Mouse (Mus musculus): ENCODE measurements around the gene Invs. TPM values are rescaled to one million over a fixed set of nuclear protein-coding genes. Genes with fewer than 3 reads are reported as not detected.

The Invs gene
- polyA plus RNA-seq, 1 experiment from 2014 or later: 5.8 TPM

- no peaks in the 10 kb centered on the region for H3K4me1 ChIP-seq (ENCODE audit: control insufficient read depth, insufficient read depth, low read length)
- no peaks in the 10 kb centered on the region for H3K36me3 ChIP-seq (ENCODE audit: control insufficient read depth, insufficient read depth, low read length)
- ATAC-seq: no peak
- no peak overlapping the region for H3K4me3 ChIP-seq (ENCODE audit: low read length)
- no peak overlapping the region for H3K9ac ChIP-seq (ENCODE audit: low read depth, low read length)
- no peaks in the 10 kb centered on the region for H3K9me3 ChIP-seq (ENCODE audit: control insufficient read depth, low read length)
- 89% methylated on average over 3 of the region's 3 CpGs for WGBS
- no peak overlapping the region for H3K4me2 ChIP-seq (ENCODE audit: low read depth, low read length)
- H3K27me3 ChIP-seq (replicated peaks; ENCODE audit: control insufficient read depth, insufficient read depth, low read length): no peaks in the 10 kb centered on the region
- H3K27ac ChIP-seq (ENCODE audit: low read length): no peak overlapping the region
These were observed 36.5 kb downstream of the Invs start for GRCm38 (mm10) chr4:48316036-48316435.

GRCm38 (mm10) chr4:48321276-48321675 is 41.7 kb downstream of the Invs start:
- no peaks in the 10 kb centered on the region for H3K9me3 ChIP-seq (ENCODE audit: control insufficient read depth, low read length)
- no peaks in the 10 kb centered on the region for H3K36me3 ChIP-seq (ENCODE audit: control insufficient read depth, insufficient read depth, low read length)
- no peak for ATAC-seq
- H3K27ac ChIP-seq (ENCODE audit: low read length): no peak overlapping the region
- no peaks in the 10 kb centered on the region for H3K4me1 ChIP-seq (ENCODE audit: control insufficient read depth, insufficient read depth, low read length)
- 74% methylated on average over 1 of the region's 1 CpGs for WGBS
- H3K4me2 ChIP-seq (ENCODE audit: low read depth, low read length): no peak overlapping the region
- no peak overlapping the region for H3K9ac ChIP-seq (ENCODE audit: low read depth, low read length)
- H3K4me3 ChIP-seq (ENCODE audit: low read length): no peak overlapping the region
- no peaks in the 10 kb centered on the region for H3K27me3 ChIP-seq (replicated peaks; ENCODE audit: control insufficient read depth, insufficient read depth, low read length)

DNA sequence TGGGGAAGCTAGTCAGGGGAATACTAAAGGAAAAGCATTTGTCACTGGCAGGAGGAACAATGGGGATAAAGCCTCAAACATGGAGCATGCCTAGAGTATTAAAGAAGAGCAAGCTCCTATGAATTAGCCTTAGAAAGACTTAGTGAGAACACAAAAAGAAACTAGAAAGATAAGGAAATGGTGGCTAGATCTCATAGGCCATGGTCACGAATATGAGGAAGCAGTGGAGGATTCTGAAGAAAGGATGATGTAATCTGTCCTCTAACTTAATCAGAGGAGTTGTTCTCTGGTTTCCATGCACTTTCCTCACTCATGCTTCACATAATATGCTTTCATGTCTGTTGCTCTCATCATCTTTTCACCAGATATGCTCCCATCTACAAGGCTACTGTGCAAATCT is 42.5 kb downstream of the Invs start:
- Histone ChIP-seq H3K27me3 (replicated peaks; ENCODE audit: control insufficient read depth, insufficient read depth, low read length) (no peaks in the 10 kb centered on the region), H3K9ac (ENCODE audit: low read depth, low read length) (no peak overlapping the region), H3K9me3 (ENCODE audit: control insufficient read depth, low read length) (no peaks in the 10 kb centered on the region), H3K27ac (ENCODE audit: low read length) (no peak overlapping the region), H3K4me1 (ENCODE audit: control insufficient read depth, insufficient read depth, low read length) (no peaks in the 10 kb centered on the region), H3K4me2 (ENCODE audit: low read depth, low read length) (no peak overlapping the region), H3K4me3 (ENCODE audit: low read length) (no peak overlapping the region), H3K36me3 (ENCODE audit: control insufficient read depth, insufficient read depth, low read length) (no peaks in the 10 kb centered on the region)
- ATAC-seq: no peak
- WGBS: 74% methylated on average over 1 of the region's 1 CpGs

- ATAC-seq: no peak
- H3K4me2 ChIP-seq (ENCODE audit: low read depth, low read length): no peak overlapping the region
- H3K27me3 ChIP-seq (replicated peaks; ENCODE audit: control insufficient read depth, insufficient read depth, low read length): no peaks in the 10 kb centered on the region
- no peak overlapping the region for H3K4me3 ChIP-seq (ENCODE audit: low read length)
- H3K4me1 ChIP-seq (ENCODE audit: control insufficient read depth, insufficient read depth, low read length): 0 out of 2 replicates have a peak, but pooled peaks cover under 1% of the 10 kb centered on the region
- no peak overlapping the region for H3K9ac ChIP-seq (ENCODE audit: low read depth, low read length)
- no peak overlapping the region for H3K27ac ChIP-seq (ENCODE audit: low read length)
- no peaks in the 10 kb centered on the region for H3K36me3 ChIP-seq (ENCODE audit: control insufficient read depth, insufficient read depth, low read length)
- no peaks in the 10 kb centered on the region for H3K9me3 ChIP-seq (ENCODE audit: control insufficient read depth, low read length)
These were observed 47.6 kb downstream of the Invs start for GRCm38 (mm10) chr4:48327192-48327591.

DNA sequence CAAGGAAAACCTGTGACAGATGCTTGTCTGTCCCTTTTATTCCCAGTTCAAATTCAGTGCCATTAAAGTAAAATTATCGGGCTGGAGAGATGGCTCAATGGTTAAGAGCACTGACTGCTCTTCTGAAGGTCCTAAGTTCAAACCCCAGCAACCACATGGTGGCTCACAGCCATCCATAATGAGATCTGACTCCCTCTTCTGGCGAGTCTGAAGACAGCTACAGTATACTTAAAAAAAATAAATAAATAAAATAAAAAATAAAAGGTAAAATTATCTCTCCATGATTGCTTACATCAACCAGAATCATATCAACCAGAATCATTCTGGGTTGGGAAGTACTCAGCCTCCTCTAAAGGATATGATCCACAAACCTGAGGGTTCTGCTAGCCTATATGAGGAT is 48.5 kb downstream of the Invs start:
- H3K4me2 ChIP-seq (ENCODE audit: low read depth, low read length): no peak overlapping the region
- no peaks in the 10 kb centered on the region for H3K36me3 ChIP-seq (ENCODE audit: control insufficient read depth, insufficient read depth, low read length)
- no peak overlapping the region for H3K9ac ChIP-seq (ENCODE audit: low read depth, low read length)
- no peak overlapping the region for H3K4me3 ChIP-seq (ENCODE audit: low read length)
- no peak for ATAC-seq
- H3K27me3 ChIP-seq (replicated peaks; ENCODE audit: control insufficient read depth, insufficient read depth, low read length): no peaks in the 10 kb centered on the region
- H3K4me1 ChIP-seq (ENCODE audit: control insufficient read depth, insufficient read depth, low read length): 0 out of 2 replicates have a peak, but pooled peaks cover 4% of the 10 kb centered on the region
- no peak overlapping the region for H3K27ac ChIP-seq (ENCODE audit: low read length)
- no peaks in the 10 kb centered on the region for H3K9me3 ChIP-seq (ENCODE audit: control insufficient read depth, low read length)
- whole genome bisulfite sequencing: 67% methylated on average over 2 of the region's 2 CpGs

DNA sequence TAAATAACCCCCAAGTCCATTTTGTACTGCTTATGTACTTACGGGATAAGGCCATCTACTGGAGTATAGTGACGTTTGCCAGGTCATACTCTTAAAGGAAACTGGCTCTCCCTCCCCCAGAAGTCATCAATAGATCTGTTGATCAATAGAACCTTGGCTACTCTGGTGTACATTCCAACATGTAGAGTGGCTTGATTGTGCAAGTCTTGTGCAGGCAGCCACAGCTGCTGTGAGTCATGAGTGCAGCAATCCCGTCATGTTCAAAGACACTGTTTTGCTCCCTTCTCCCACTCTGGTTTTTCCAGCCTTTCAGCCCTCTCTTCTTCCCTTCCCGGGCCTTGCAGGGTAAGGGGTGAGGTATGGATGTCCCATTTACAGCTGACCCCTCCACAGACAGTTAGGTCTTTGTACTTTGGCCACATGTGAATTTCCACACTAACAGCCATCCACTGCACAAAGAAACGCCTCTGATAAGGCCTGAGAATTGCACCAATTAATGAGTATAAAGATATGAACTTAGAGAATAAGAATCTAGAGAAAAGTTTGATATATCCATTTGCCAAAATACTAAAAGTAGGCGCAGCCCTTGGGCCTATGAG is 53.0 kb downstream of the Invs start:
- H3K4me2 ChIP-seq (ENCODE audit: low read depth, low read length): no peak overlapping the region
- 0 out of 2 replicates have a peak, but pooled peaks cover 4% of the 10 kb centered on the region for H3K4me1 ChIP-seq (ENCODE audit: control insufficient read depth, insufficient read depth, low read length)
- peak overlapping the region; percentile 8; the same call in 1 of the 2 replicates for H3K27ac ChIP-seq (ENCODE audit: low read length)
- no peak overlapping the region for H3K4me3 ChIP-seq (ENCODE audit: low read length)
- H3K36me3 ChIP-seq (ENCODE audit: control insufficient read depth, insufficient read depth, low read length): no peaks in the 10 kb centered on the region
- peak; percentile 85 for ATAC-seq
- no peak overlapping the region for H3K9ac ChIP-seq (ENCODE audit: low read depth, low read length)
- H3K9me3 ChIP-seq (ENCODE audit: control insufficient read depth, low read length): no peaks in the 10 kb centered on the region
- 61% methylated on average over 6 of the region's 6 CpGs for WGBS
- H3K27me3 ChIP-seq (replicated peaks; ENCODE audit: control insufficient read depth, insufficient read depth, low read length): no peaks in the 10 kb centered on the region

GRCm38 (mm10) chr4:48334927-48335763 is 55.6 kb downstream of the Invs start:
- no peaks in the 10 kb centered on the region for H3K27me3 ChIP-seq (replicated peaks; ENCODE audit: control insufficient read depth, insufficient read depth, low read length)
- H3K27ac ChIP-seq (ENCODE audit: low read length): no peak overlapping the region
- ATAC-seq: no peak
- no peak overlapping the region for H3K4me2 ChIP-seq (ENCODE audit: low read depth, low read length)
- H3K4me1 ChIP-seq (ENCODE audit: control insufficient read depth, insufficient read depth, low read length): 0 out of 2 replicates have a peak, but pooled peaks cover 4% of the 10 kb centered on the region
- H3K9me3 ChIP-seq (ENCODE audit: control insufficient read depth, low read length): no peaks in the 10 kb centered on the region
- no peak overlapping the region for H3K4me3 ChIP-seq (ENCODE audit: low read length)
- no peak overlapping the region for H3K9ac ChIP-seq (ENCODE audit: low read depth, low read length)
- 29% methylated on average over 7 of the region's 7 CpGs for WGBS
- no peaks in the 10 kb centered on the region for H3K36me3 ChIP-seq (ENCODE audit: control insufficient read depth, insufficient read depth, low read length)

- no peaks in the 10 kb centered on the region for H3K36me3 ChIP-seq (ENCODE audit: control insufficient read depth, insufficient read depth, low read length)
- H3K4me1 ChIP-seq (ENCODE audit: control insufficient read depth, insufficient read depth, low read length): no peaks in the 10 kb centered on the region
- no peak overlapping the region for H3K27ac ChIP-seq (ENCODE audit: low read length)
- WGBS: 80% methylated on average over 4 of the region's 4 CpGs
- no peaks in the 10 kb centered on the region for H3K9me3 ChIP-seq (ENCODE audit: control insufficient read depth, low read length)
- H3K27me3 ChIP-seq (replicated peaks; ENCODE audit: control insufficient read depth, insufficient read depth, low read length): no peaks in the 10 kb centered on the region
- ATAC-seq: no peak
- H3K4me3 ChIP-seq (ENCODE audit: low read length): no peak overlapping the region
- H3K9ac ChIP-seq (ENCODE audit: low read depth, low read length): no peak overlapping the region
- H3K4me2 ChIP-seq (ENCODE audit: low read depth, low read length): no peak overlapping the region
These were observed 63.1 kb downstream of the Invs start for GRCm38 (mm10) chr4:48342705-48343104.

GRCm38 (mm10) chr4:48362367-48362766 is 82.8 kb downstream of the Invs start:
- no peak overlapping the region for H3K27ac ChIP-seq (ENCODE audit: low read length)
- no peaks in the 10 kb centered on the region for H3K36me3 ChIP-seq (ENCODE audit: control insufficient read depth, insufficient read depth, low read length)
- no peak overlapping the region for H3K9ac ChIP-seq (ENCODE audit: low read depth, low read length)
- ATAC-seq: no peak
- H3K9me3 ChIP-seq (ENCODE audit: control insufficient read depth, low read length): no peaks in the 10 kb centered on the region
- no peak overlapping the region for H3K4me2 ChIP-seq (ENCODE audit: low read depth, low read length)
- no peaks in the 10 kb centered on the region for H3K27me3 ChIP-seq (replicated peaks; ENCODE audit: control insufficient read depth, insufficient read depth, low read length)
- 71% methylated on average over 3 of the region's 3 CpGs for WGBS
- H3K4me3 ChIP-seq (ENCODE audit: low read length): no peak overlapping the region
- no peaks in the 10 kb centered on the region for H3K4me1 ChIP-seq (ENCODE audit: control insufficient read depth, insufficient read depth, low read length)
